Mouse (Mus musculus): ENCODE results near the gene Setmar.

The Setmar gene

DNA sequence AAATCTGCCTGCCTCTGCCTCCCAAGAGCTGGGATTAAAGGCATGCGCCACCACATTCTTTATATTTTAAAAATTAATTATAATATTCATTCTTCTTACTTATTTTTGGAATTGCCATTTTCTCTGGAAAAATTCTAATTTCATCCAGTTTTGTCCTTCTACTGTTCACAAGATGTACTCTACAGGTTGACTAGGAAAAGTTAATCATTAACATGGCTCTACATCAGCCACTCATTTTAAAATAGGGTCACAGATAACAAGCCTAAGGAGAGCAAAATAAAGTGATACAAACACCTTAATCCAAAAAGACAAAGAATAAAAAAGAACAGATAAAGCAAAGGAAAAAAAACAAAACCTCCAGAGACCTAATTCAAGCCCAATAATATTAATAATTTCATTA lies 50.1 kb downstream of the Setmar start:
- DNase-seq (ENCODE audit: low spot score in 2 of 2), result no peak

DNA sequence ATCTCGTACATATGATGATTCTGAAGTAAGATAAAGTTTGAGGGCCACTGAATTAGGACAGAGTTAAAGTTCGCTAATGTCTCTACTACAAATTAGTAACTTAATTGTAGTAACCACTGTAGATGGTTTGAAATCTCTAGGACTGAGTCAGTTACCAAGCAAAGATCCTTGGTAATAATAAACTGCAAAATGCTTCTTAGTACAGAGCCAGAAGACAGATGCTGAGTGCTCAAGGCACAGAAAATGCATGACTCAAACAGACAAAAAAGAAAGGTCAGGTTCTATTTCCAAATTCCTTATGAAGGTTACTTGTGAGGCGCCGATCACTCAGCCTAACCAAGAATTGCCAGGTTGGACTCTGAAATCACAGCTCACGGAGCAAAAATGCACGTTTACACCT lies 53.0 kb downstream of the Setmar start:
- DNase-seq (ENCODE audit: low spot score in 2 of 2), result no peak

DNA sequence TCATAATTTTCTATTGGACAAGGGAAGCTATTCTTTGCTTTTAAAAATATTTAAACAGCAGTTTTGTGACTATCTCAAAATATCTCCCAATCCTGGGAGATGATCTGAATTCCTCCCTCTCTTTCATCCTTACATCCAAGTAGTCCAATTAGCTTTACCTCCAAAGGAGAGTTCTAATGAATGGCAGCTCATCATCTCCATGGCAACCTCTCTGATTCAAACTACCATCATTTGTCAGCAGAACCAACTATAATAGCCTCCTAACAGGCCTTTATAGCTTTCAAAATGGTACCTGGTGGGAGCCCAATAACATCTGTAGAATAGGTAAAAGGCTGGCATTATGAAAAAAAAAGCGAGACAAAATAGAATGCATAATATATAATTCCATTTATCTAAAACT lies 60.6 kb downstream of the Setmar start:
- no peak for DNase-seq (ENCODE audit: low spot score in 2 of 2)

DNA sequence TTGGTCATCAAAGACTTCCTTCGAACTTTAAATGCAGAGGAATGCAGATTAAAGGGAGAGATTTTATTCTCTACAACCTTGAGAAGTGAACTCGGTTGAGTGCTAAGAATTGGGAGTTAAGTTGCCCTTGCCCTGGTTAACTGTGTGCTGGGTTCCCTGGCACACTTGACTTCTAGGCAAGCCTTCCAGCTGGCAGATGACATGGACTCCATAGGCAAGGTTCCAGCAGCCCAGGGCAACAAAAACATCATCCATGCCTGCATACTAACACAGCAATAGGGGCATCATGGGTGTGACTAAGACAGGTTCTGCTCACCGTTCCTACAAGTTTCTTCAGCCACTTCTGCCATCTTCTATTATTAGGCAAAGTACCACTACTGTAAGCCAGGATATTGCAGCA lies 61.8 kb downstream of the Setmar start:
- no peak for DNase-seq (ENCODE audit: low spot score in 2 of 2)
